Mouse (Mus musculus) stomach, embryonic 16.5 days (tissue): ENCODE data around the gene Muc20. TPM values are rescaled to one million over a fixed set of nuclear protein-coding genes. Genes with fewer than 3 reads are reported as not detected.
A peak's percentile ranks its signal among the peaks of the same experiment; 100 is the strongest.

Experiments
- ATAC-seq: fragments of 200-750 bp; cut with Nextera tagmentation; 2 replicates; pipeline ENCODE4 v1.8.0; 2017; ENCODE audit warnings: moderate number of reproducible peaks, moderate TSS enrichment; ENCODE audit not compliant: insufficient read depth, low FRiP score
- H3K27ac ChIP-seq: fragments of 300-500 bp; sonication (generic); 2 replicates; pipeline ENCODE4 v1.5.1; 2014; ENCODE audit warnings: low read length
- H3K27me3 ChIP-seq: fragments of 300-500 bp; sonication (generic); 2 replicates; pipeline ENCODE4 v1.6.1; 2014; ENCODE audit warnings: low read length, control low read depth, mixed read lengths; ENCODE audit not compliant: control insufficient read depth, insufficient read depth
- H3K36me3 ChIP-seq: fragments of 300-500 bp; sonication (generic); 2 replicates; pipeline ENCODE4 v1.6.1; 2014; ENCODE audit warnings: low read length; ENCODE audit not compliant: control insufficient read depth, insufficient read depth
- H3K4me1 ChIP-seq: fragments of 300-500 bp; sonication (generic); 2 replicates; pipeline ENCODE4 v1.6.1; 2014; ENCODE audit warnings: low read length, control low read depth, mixed read lengths; ENCODE audit not compliant: control insufficient read depth, insufficient read depth
- H3K4me2 ChIP-seq: fragments of 300-500 bp; sonication (generic); 2 replicates; pipeline ENCODE4 v1.6.1; 2014; ENCODE audit warnings: low read depth, low read length, mixed read lengths
- H3K4me3 ChIP-seq: fragments of 300-500 bp; sonication (generic); replicated peaks from 2 replicates; pipeline ENCODE4 v1.5.1; 2014; ENCODE audit warnings: mild to moderate bottlenecking, low read length
- H3K9ac ChIP-seq: fragments of 300-500 bp; sonication (generic); 2 replicates; pipeline ENCODE4 v1.6.1; 2014; ENCODE audit warnings: low read length
- H3K9me3 ChIP-seq: fragments of 300-500 bp; sonication (generic); replicated peaks from 2 replicates; pipeline ENCODE4 v1.6.1; 2016; ENCODE audit warnings: low read length, control low read depth; ENCODE audit not compliant: control insufficient read depth
- WGBS: fragments of 180-500 bp; shearing (Covaris S2); extraction: QIAGEN DNeasy Blood & Tissue Kit; methylation state at CpG from one replicate; pipeline ENCODE4 v1.1.7; 2014; 5-methylcytosine and 5-hydroxymethylcytosine counted together
- polyA plus RNA-seq: library from polyadenylated mRNA; unstranded; fragments of >200 nt; fragmentation: Nextera tagmentation; extraction: Ambion mirVana; gene quantifications from 2 replicates; pipeline ENCODE4 v1.2.1, GENCODE M21; 2015

Gene Muc20
- polyA plus RNA-seq, 1 experiment from 2014 or later: 0.22 TPM

GRCm38 (mm10) chr16:32807408-32808185 lies 10.4 kb upstream of the Muc20 start:
- Histone ChIP-seq H3K27ac (peak overlapping the region; percentile 33), H3K4me2 (no peak overlapping the region)

GRCm38 (mm10) chr16:32805151-32805550 lies 7.9 kb upstream of the Muc20 start:
- Histone ChIP-seq H3K36me3 (no peaks in the 10 kb centered on the region), H3K9me3 (no peaks in the 10 kb centered on the region), H3K4me3 (no peak overlapping the region), H3K27ac (no peak overlapping the region), H3K4me1 (peaks cover 6% of the 10 kb centered on the region; the same call in 1 of the 2 replicates), H3K27me3 (no peaks in the 10 kb centered on the region), H3K4me2 (no peak overlapping the region), H3K9ac (no peak overlapping the region)
- WGBS: 61% methylated on average over 7 of the region's 7 CpGs
- ATAC-seq: no peak

More at GRCm38 (mm10) chr16:32807408-32808185, 10.4 kb upstream of the Muc20 start:
- Histone ChIP-seq H3K9me3 (no peaks in the 10 kb centered on the region), H3K36me3 (no peaks in the 10 kb centered on the region), H3K4me1 (peaks cover 6% of the 10 kb centered on the region; the same call in 1 of the 2 replicates), H3K9ac (no peak overlapping the region), H3K27me3 (no peaks in the 10 kb centered on the region), H3K4me3 (no peak overlapping the region)
- ATAC-seq: no peak
- 45% methylated on average over 8 of the region's 8 CpGs for WGBS

GRCm38 (mm10) chr16:32803901-32804300 lies 6.7 kb upstream of the Muc20 start:
- no peaks in the 10 kb centered on the region for H3K36me3 ChIP-seq
- ATAC-seq: no peak
- no peak overlapping the region for H3K9ac ChIP-seq
- no peaks in the 10 kb centered on the region for H3K9me3 ChIP-seq
- H3K4me2 ChIP-seq: no peak overlapping the region
- H3K4me1 ChIP-seq: peaks cover 6% of the 10 kb centered on the region; the same call in 1 of the 2 replicates
- H3K27me3 ChIP-seq: no peaks in the 10 kb centered on the region
- H3K4me3 ChIP-seq: no peak overlapping the region
- H3K27ac ChIP-seq: no peak overlapping the region
- 35% methylated on average over 5 of the region's 5 CpGs for WGBS

- H3K9ac ChIP-seq: no peak overlapping the region
- H3K27me3 ChIP-seq: no peaks in the 10 kb centered on the region
- H3K27ac ChIP-seq: peak overlapping the region; percentile 23; the same call in 1 of the 2 replicates
- no peaks in the 10 kb centered on the region for H3K9me3 ChIP-seq
- peak; percentile 45; the same call in 1 of the 2 replicates for ATAC-seq
- no peaks in the 10 kb centered on the region for H3K36me3 ChIP-seq
- 0 out of 2 replicates have a peak overlapping the region, but pooled peaks have one; percentile 6 for H3K4me2 ChIP-seq
- H3K4me3 ChIP-seq: no peak overlapping the region
- H3K4me1 ChIP-seq: peaks cover 6% of the 10 kb centered on the region; the same call in 1 of the 2 replicates
- WGBS: 38% methylated on average over 6 of the region's 6 CpGs
These were observed 6.1 kb upstream of the Muc20 start for GRCm38 (mm10) chr16:32803252-32803853.

- 61% methylated on average over 14 of the region's 14 CpGs for WGBS
- Histone ChIP-seq H3K27ac (no peak overlapping the region), H3K4me2 (no peak overlapping the region), H3K4me1 (no peaks in the 10 kb centered on the region), H3K36me3 (no peaks in the 10 kb centered on the region), H3K9me3 (no peaks in the 10 kb centered on the region), H3K4me3 (no peak overlapping the region), H3K9ac (no peak overlapping the region), H3K27me3 (no peaks in the 10 kb centered on the region)
- ATAC-seq: no peak
These were observed 384 bp downstream of the Muc20 start for GRCm38 (mm10) chr16:32796676-32797425.

- H3K4me2 ChIP-seq: no peak overlapping the region
- H3K9me3 ChIP-seq: no peaks in the 10 kb centered on the region
- ATAC-seq: no peak
- H3K4me1 ChIP-seq: no peaks in the 10 kb centered on the region
- no peak overlapping the region for H3K4me3 ChIP-seq
- H3K27ac ChIP-seq: no peak overlapping the region
- no peaks in the 10 kb centered on the region for H3K36me3 ChIP-seq
- no peaks in the 10 kb centered on the region for H3K27me3 ChIP-seq
- no peak overlapping the region for H3K9ac ChIP-seq
- WGBS: 79% methylated on average over 1 of the region's 1 CpGs
These were observed 2.1 kb downstream of the Muc20 start for GRCm38 (mm10) chr16:32795177-32795576.

- H3K4me3 ChIP-seq: no peak overlapping the region
- H3K36me3 ChIP-seq: no peaks in the 10 kb centered on the region
- H3K4me2 ChIP-seq: no peak overlapping the region
- ATAC-seq: no peak
- no peak overlapping the region for H3K27ac ChIP-seq
- no peaks in the 10 kb centered on the region for H3K9me3 ChIP-seq
- WGBS: 89% methylated on average over 5 of the region's 5 CpGs
- H3K4me1 ChIP-seq: no peaks in the 10 kb centered on the region
- H3K9ac ChIP-seq: no peak overlapping the region
- H3K27me3 ChIP-seq: no peaks in the 10 kb centered on the region
These were observed 7.2 kb downstream of the Muc20 start for GRCm38 (mm10) chr16:32790056-32790455.

- no peak overlapping the region for H3K4me2 ChIP-seq
- H3K9ac ChIP-seq: no peak overlapping the region
- H3K9me3 ChIP-seq: no peaks in the 10 kb centered on the region
- H3K27me3 ChIP-seq: no peaks in the 10 kb centered on the region
- no peak for ATAC-seq
- no peak overlapping the region for H3K27ac ChIP-seq
- H3K36me3 ChIP-seq: no peaks in the 10 kb centered on the region
- H3K4me1 ChIP-seq: no peaks in the 10 kb centered on the region
- H3K4me3 ChIP-seq: no peak overlapping the region
- 69% methylated on average over 13 of the region's 13 CpGs for WGBS
These were observed 12.4 kb downstream of the Muc20 start for GRCm38 (mm10) chr16:32784840-32785239.
